Mouse (Mus musculus) hindbrain, embryonic 14.5 days (tissue): Measurements from ENCODE around the gene Rex1bd. TPM values are rescaled to one million over a fixed set of nuclear protein-coding genes. Genes with fewer than 3 reads are reported as not detected.

ENCODE experiments used
- ATAC-seq: fragments of 200-750 bp; cut with Nextera tagmentation; 2 replicates; pipeline ENCODE4 v1.8.0; 2017; ENCODE audit warnings: moderate number of reproducible peaks, mild to moderate bottlenecking, moderate TSS enrichment, moderate library complexity; ENCODE audit not compliant: low FRiP score
- DNase-seq: peaks from one replicate; pipeline ENCODE4 v3.0.0-alpha.2; 2015; ENCODE audit warnings: low spot score
- H3K27ac ChIP-seq: fragments of 300-500 bp; sonication (generic); 2 replicates; pipeline ENCODE4 v1.5.1; 2014; ENCODE audit warnings: mild to moderate bottlenecking, moderate library complexity
- H3K27me3 ChIP-seq: fragments of 300-500 bp; sonication (generic); 2 replicates; pipeline ENCODE4 v1.6.1; 2014; ENCODE audit warnings: mild to moderate bottlenecking, low read length, mixed read lengths; ENCODE audit not compliant: control insufficient read depth, insufficient read depth
- H3K36me3 ChIP-seq: fragments of 300-500 bp; sonication (generic); replicated peaks from 2 replicates; pipeline ENCODE4 v1.6.1; 2014; ENCODE audit not compliant: control insufficient read depth, insufficient read depth
- H3K4me1 ChIP-seq: fragments of 300-500 bp; sonication (generic); replicated peaks from 2 replicates; pipeline ENCODE4 v1.6.1; 2014; ENCODE audit warnings: antibody characterized with exemption, low read length, mixed read lengths; ENCODE audit not compliant: control insufficient read depth, insufficient read depth
- H3K4me2 ChIP-seq: fragments of 300-500 bp; sonication (generic); replicated peaks from 2 replicates; pipeline ENCODE4 v1.6.1; 2014; ENCODE audit warnings: mild to moderate bottlenecking, moderate library complexity
- H3K4me3 ChIP-seq: fragments of 300-500 bp; sonication (generic); replicated peaks from 2 replicates; pipeline ENCODE4 v1.5.1; 2014; ENCODE audit warnings: mild to moderate bottlenecking, low read length
- H3K9ac ChIP-seq: fragments of 300-500 bp; sonication (generic); 2 replicates; pipeline ENCODE4 v1.6.1; 2014
- H3K9me3 ChIP-seq: fragments of 300-500 bp; sonication (generic); 2 replicates; pipeline ENCODE4 v1.6.1; 2016; ENCODE audit warnings: low read length; ENCODE audit not compliant: control insufficient read depth
- WGBS: fragments of 180-500 bp; shearing (Covaris S2); extraction: QIAGEN DNeasy Blood & Tissue Kit; methylation state at CpG from one replicate; pipeline ENCODE4 v1.1.7; 2014; 5-methylcytosine and 5-hydroxymethylcytosine counted together
- polyA plus RNA-seq: library from polyadenylated mRNA; unstranded; fragments of >200 nt; fragmentation: Nextera tagmentation; extraction: Ambion mirVana; gene quantifications from 2 replicates; pipeline ENCODE4 v1.2.1, GENCODE M21; 2014

The Rex1bd gene
- 161 and 166 TPM in 2 replicates for polyA plus RNA-seq

DNA sequence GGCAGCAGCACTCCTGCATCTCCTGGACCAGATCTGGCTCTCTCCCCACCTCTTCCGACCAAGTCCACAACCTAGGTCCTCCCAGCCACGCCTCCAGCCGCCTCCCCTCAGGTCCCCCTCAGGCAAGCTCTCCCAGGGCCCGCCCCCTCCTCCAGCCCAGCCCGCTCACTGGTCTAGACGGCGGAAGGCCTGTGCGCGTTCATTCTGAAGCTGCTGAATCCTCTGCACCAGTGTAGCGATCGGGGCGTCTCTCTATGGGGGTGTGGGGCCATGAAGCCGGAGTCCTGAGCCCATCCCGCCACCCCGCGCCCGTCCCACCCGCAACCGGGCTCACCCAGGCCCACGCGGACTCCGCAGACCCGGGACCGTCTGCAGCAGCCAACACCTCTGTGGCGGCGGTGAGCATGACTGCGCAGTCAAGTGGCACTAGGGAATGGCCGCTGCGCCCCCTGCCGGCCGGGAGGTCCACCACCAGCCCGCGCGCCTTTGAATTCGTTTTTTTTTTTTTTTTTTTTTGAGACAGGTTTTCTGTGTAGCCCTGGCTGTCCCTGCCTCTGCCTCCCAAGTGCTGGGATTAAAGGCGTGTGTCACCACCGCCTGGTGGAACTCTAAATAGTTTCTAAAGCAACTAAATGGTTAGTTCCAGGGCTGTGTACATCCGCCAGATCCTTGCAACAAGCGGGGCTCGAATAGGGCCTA lies at the start of gene Rex1bd:
Gene Rex1bd (minus strand): TSS at position 425 of the 699 bp plus-strand sequence.
- DNase-seq: peak; percentile 94
- Histone ChIP-seq H3K27me3 (peaks cover 28% of the 10 kb centered on the region), H3K9ac (peak within 1 kb of the TSS; percentile 67), H3K36me3 (peaks cover 34% of the 10 kb centered on the region), H3K4me2 (peak within 1 kb of the TSS; percentile 83), H3K4me1 (peaks cover 43% of the 10 kb centered on the region), H3K27ac (peak within 1 kb of the TSS; percentile 83), H3K4me3 (peak within 1 kb of the TSS; percentile 46), H3K9me3 (no peaks in the 10 kb centered on the region)
- WGBS: 2% methylated on average over 40 of the region's 40 CpGs
- ATAC-seq: peak; percentile 86

- WGBS: 92% methylated on average over 4 of the region's 4 CpGs
- Histone ChIP-seq H3K36me3 (no peaks in the 10 kb centered on the region), H3K27ac (no peak overlapping the region), H3K4me3 (no peak overlapping the region), H3K9ac (no peak overlapping the region), H3K27me3 (no peaks in the 10 kb centered on the region), H3K4me1 (peaks cover 6% of the 10 kb centered on the region; the same call in 1 of the 2 replicates), H3K9me3 (no peaks in the 10 kb centered on the region), H3K4me2 (no peak overlapping the region)
- DNase-seq (no peak), ATAC-seq (no peak)
These were observed 48.7 kb upstream of the Rex1bd start for GRCm38 (mm10) chr8:70555079-70555747.

- Histone ChIP-seq H3K4me2 (no peak overlapping the region), H3K27ac (0 out of 2 replicates have a peak overlapping the region, but pooled peaks have one; percentile 1), H3K4me3 (no peak overlapping the region), H3K36me3 (no peaks in the 10 kb centered on the region), H3K9ac (no peak overlapping the region), H3K9me3 (no peaks in the 10 kb centered on the region), H3K27me3 (no peaks in the 10 kb centered on the region), H3K4me1 (peaks cover 6% of the 10 kb centered on the region; the same call in 1 of the 2 replicates)
- DNase-seq (peak; percentile 42), ATAC-seq (peak; percentile 39; the same call in 1 of the 2 replicates)
These were observed 47.2 kb upstream of the Rex1bd start for GRCm38 (mm10) chr8:70553740-70554139.

DNA sequence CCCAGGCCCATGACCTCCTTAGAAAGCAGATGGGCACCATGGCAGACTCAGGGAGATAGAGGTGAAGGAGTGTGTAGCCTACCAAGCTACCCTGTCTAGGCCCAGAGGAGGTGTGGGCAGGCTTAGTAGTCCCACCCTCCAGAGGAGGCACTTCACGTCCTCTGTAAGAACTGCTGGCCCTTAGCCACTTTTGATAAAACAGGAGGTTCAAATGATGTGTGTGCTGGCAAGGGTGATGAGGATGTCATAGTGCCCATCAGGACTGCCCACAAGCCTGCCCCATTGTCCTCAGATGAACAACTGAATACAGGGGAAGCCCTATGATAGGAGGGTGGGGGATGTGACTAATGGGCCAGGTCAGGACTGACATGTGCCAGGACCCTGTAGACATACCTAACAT lies 46.3 kb upstream of the Rex1bd start:
- Histone ChIP-seq H3K9me3 (no peaks in the 10 kb centered on the region), H3K4me3 (no peak overlapping the region), H3K27ac (no peak overlapping the region), H3K4me2 (no peak overlapping the region), H3K36me3 (no peaks in the 10 kb centered on the region), H3K4me1 (peaks cover 6% of the 10 kb centered on the region; the same call in 1 of the 2 replicates), H3K9ac (no peak overlapping the region), H3K27me3 (no peaks in the 10 kb centered on the region)
- 56% methylated on average over 1 of the region's 1 CpGs for WGBS
- DNase-seq (no peak), ATAC-seq (no peak)

DNA sequence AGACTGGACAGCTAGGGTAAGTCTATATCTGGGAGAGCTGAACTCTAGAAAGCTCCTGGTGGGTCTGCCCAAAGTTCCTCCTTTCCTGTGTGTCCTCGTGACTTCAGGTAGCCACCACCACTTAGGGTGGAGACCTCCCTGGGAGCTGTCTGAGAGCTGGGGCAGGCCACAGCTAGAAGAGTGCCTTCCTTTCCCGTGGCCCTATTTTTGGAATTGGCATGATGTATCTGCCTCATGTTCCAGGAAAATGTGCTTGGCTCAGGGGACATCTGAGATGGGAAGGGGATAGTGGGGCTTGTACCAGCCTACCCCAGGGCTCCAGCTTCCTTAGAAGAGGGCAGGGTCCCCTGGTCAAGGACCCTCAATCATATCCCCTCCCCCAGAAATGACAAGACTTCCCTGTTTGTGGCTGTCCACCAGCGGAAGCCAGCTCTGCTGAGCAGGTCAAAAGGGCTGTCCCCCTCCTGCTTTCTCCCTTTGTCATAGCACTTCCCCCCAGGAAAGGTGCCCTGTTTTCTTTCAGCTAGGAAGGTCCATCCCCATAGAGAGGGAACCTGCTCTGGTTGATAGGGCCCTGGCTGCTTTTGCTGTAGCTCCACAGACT lies 45.1 kb upstream of the Rex1bd start:
- Histone ChIP-seq H3K9me3 (no peaks in the 10 kb centered on the region), H3K27ac (no peak overlapping the region), H3K4me2 (no peak overlapping the region), H3K36me3 (no peaks in the 10 kb centered on the region), H3K4me3 (no peak overlapping the region), H3K4me1 (peaks cover 6% of the 10 kb centered on the region; the same call in 1 of the 2 replicates), H3K9ac (no peak overlapping the region), H3K27me3 (no peaks in the 10 kb centered on the region)
- 79% methylated on average over 3 of the region's 3 CpGs for WGBS
- ATAC-seq: no peak
- no peak for DNase-seq

GRCm38 (mm10) chr8:70549412-70550184 lies 43.0 kb upstream of the Rex1bd start:
- no peaks in the 10 kb centered on the region for H3K9me3 ChIP-seq
- no peaks in the 10 kb centered on the region for H3K27me3 ChIP-seq
- DNase-seq: no peak
- H3K4me2 ChIP-seq: no peak overlapping the region
- WGBS: 93% methylated on average over 10 of the region's 10 CpGs
- no peaks in the 10 kb centered on the region for H3K36me3 ChIP-seq
- H3K4me1 ChIP-seq: peaks cover 6% of the 10 kb centered on the region; the same call in 1 of the 2 replicates
- no peak overlapping the region for H3K27ac ChIP-seq
- H3K9ac ChIP-seq: no peak overlapping the region
- no peak overlapping the region for H3K4me3 ChIP-seq
- no peak for ATAC-seq

DNA sequence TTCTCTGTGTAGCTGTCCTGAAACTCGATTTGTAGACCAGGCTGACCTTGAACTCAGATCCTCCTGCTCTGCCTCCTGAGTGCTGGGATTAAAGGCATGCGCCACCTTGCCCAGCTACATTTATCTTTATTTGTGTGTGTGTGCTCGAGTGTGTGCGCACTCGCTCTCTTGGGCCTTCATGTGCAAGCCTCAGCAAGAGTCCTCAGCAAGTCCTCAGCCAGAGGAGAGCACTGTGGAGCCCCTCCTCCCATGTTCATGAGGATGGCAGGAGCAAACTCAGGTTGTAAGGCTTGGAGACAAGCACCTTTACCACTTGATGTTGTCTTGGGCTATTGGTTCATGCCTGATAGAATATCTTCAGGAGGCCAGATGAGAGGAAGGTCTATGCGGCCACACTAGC lies 41.2 kb upstream of the Rex1bd start:
- Histone ChIP-seq H3K9ac (no peak overlapping the region), H3K27me3 (no peaks in the 10 kb centered on the region), H3K27ac (no peak overlapping the region), H3K4me1 (no peaks in the 10 kb centered on the region; the same call in 1 of the 2 replicates), H3K9me3 (no peaks in the 10 kb centered on the region), H3K4me2 (no peak overlapping the region), H3K36me3 (no peaks in the 10 kb centered on the region), H3K4me3 (no peak overlapping the region)
- ATAC-seq: no peak
- DNase-seq: no peak
- WGBS: 89% methylated on average over 6 of the region's 6 CpGs

DNA sequence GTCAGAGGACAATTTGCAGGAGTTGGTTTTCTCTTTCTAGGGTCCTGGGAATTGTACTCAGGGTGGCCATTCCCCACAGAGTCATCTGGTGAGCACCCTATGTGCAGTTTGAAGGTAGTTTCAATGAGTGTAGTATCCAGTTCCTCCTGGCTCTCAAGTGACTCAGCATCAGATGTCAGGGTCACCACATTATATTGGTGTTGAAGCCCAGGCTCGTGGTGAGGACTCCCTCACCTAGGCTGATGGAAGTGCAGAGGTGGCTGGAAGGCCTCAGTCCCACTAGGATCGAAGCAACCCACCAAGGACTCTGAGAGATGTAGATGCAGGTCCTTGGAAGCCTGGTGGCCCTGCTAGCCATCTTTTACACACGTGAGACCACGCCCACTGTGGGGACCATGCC lies 39.9 kb upstream of the Rex1bd start:
- 90% methylated on average over 4 of the region's 4 CpGs for WGBS
- no peaks in the 10 kb centered on the region for H3K9me3 ChIP-seq
- H3K27me3 ChIP-seq: no peaks in the 10 kb centered on the region
- H3K27ac ChIP-seq: no peak overlapping the region
- no peaks in the 10 kb centered on the region for H3K36me3 ChIP-seq
- no peak for ATAC-seq
- H3K9ac ChIP-seq: no peak overlapping the region
- no peak overlapping the region for H3K4me2 ChIP-seq
- H3K4me1 ChIP-seq: peaks cover 2% of the 10 kb centered on the region; the same call in 1 of the 2 replicates
- H3K4me3 ChIP-seq: no peak overlapping the region
- DNase-seq: no peak
